Comparison of ENCODE assay signal across 17 mouse cellular contexts in genomic region chr12:110954351-110954991, GRCm38 (mm10). TPM values are rescaled to one million over a fixed set of nuclear protein-coding genes. Genes with fewer than 3 reads are reported as not detected.
DNase-seq lines count a peak whose midpoint lies in the region; ATAC-seq and TF ChIP-seq lines count a peak whose summit lies in the region.
"Had no signal": no experiment of that assay in that cellular context is flagged by ENCODE, and none has a peak within 500 bp of the region (broad histone marks: within the 10 kb centered on the region; RNA-seq: fewer than 3 reads in every experiment).

No protein-coding gene starts in this region.

- no peak overlapping the region for H3K4me3 ChIP-seq in MEL (ENCODE audit: control insufficient read depth in 1 of 2, insufficient read depth in 1 of 2, low read depth in 2 of 2, low read length in 2 of 2)
- H3K4me3 ChIP-seq in cerebellum, adult 2 months (replicated peaks; ENCODE audit: insufficient read depth, low read depth, low read length) = no peak overlapping the region
- no peak overlapping the region for H3K4me3 ChIP-seq in liver, embryonic 13.5 days (replicated peaks)
- H3K4me3 ChIP-seq: embryonic facial prominence, embryonic 12.5 days; heart, embryonic 15.5 days; hindbrain, embryonic 10.5 days; limb, embryonic 15.5 days had no signal

- WGBS in cerebellum, adult 2 months = 18% methylated on average over 4 of the region's 4 CpGs
- WGBS in liver, embryonic 13.5 days (ENCODE audit: insufficient replicate concordance) = 79% methylated on average over 4 of the region's 4 CpGs

- no peaks in the 10 kb centered on the region for H3K79me2 ChIP-seq in MEL (ENCODE audit: control insufficient read depth, insufficient read depth, low read length, poor library complexity)

- TF ChIP-seq EP300 in MEL (IDR thresholded peaks at IDR 0.05; ENCODE audit: low read depth in 1 of 2, low read length in 2 of 2) = peak in 1 of 2 experiments; percentile 42; a peak in 2 of 4 replicates

- no peaks in the 10 kb centered on the region for H3K27me3 ChIP-seq in MEL (ENCODE audit: control insufficient read depth in 1 of 2, insufficient read depth in 2 of 2, low read length in 2 of 2)
- no peaks in the 10 kb centered on the region for H3K27me3 ChIP-seq in cerebellum, adult 2 months (ENCODE audit: control insufficient read depth, insufficient read depth, low read length)
- no peaks in the 10 kb centered on the region for H3K27me3 ChIP-seq in liver, embryonic 13.5 days
- H3K27me3 ChIP-seq: embryonic facial prominence, embryonic 12.5 days; heart, embryonic 15.5 days; limb, embryonic 15.5 days had no signal

- ATAC-seq in liver, embryonic 13.5 days (ENCODE audit: low read depth) = no peak
- ATAC-seq: forebrain, embryonic 16.5 days had no signal

- TF ChIP-seq RAD21 in MEL (IDR thresholded peaks at IDR 0.05; ENCODE audit: low read depth, low read length) = no peak

- no peak for TF ChIP-seq POLR2A in MEL (IDR thresholded peaks at IDR 0.05; ENCODE audit: control insufficient read depth in 1 of 2, insufficient read depth in 1 of 2, low read depth in 1 of 2, low read length in 2 of 2, poor library complexity in 1 of 2)
- TF ChIP-seq POLR2A in cerebellum, adult 2 months (IDR thresholded peaks at IDR 0.05; ENCODE audit: borderline replicate concordance, insufficient read depth, low read length) = no peak

- H3K4me1 ChIP-seq in MEL (ENCODE audit: control insufficient read depth in 1 of 2, insufficient read depth in 2 of 2, low read length in 2 of 2) = peaks cover 15 to 25% of the 10 kb centered on the region in 2 experiments
- peaks cover 18% of the 10 kb centered on the region for H3K4me1 ChIP-seq in cerebellum, adult 2 months (ENCODE audit: control insufficient read depth, insufficient read depth, low read length)
- H3K4me1 ChIP-seq in liver, embryonic 13.5 days (replicated peaks) = peaks cover 44% of the 10 kb centered on the region
- H3K4me1 ChIP-seq: embryonic facial prominence, embryonic 12.5 days; hindbrain, embryonic 10.5 days; limb, embryonic 15.5 days had no signal

- intact Hi-C loops in heart, postnatal 25 days (cut with DNase I) = loop anchor here (10.0 kb wide), 1 partner anchor 1570 kb away; no protein-coding TSS in a partner anchor

- peak overlapping the region; percentile 46 for H3K27ac ChIP-seq in MEL (ENCODE audit: control insufficient read depth, low read depth, low read length)
- H3K27ac ChIP-seq in cerebellum, adult 2 months (ENCODE audit: insufficient read depth, low read length) = peak overlapping the region; percentile 51
- H3K27ac ChIP-seq in liver, embryonic 13.5 days = peak overlapping the region; percentile 90
- H3K27ac ChIP-seq: embryonic facial prominence, embryonic 12.5 days; heart, embryonic 15.5 days; hindbrain, embryonic 10.5 days; limb, embryonic 15.5 days had no signal

- no peaks in the 10 kb centered on the region for H3K9me3 ChIP-seq in MEL (replicated peaks; ENCODE audit: insufficient read depth, low read length)
- no peaks in the 10 kb centered on the region for H3K9me3 ChIP-seq in liver, embryonic 13.5 days (replicated peaks)
- H3K9me3 ChIP-seq: embryonic facial prominence, embryonic 12.5 days; heart, embryonic 15.5 days; hindbrain, embryonic 10.5 days; limb, embryonic 15.5 days had no signal

- peak; percentile 51 for DNase-seq in adrenal gland, adult 2 months
- DNase-seq in adrenal gland, adult 18-20 months (ENCODE audit: low spot score in 2 of 2) = no peak
- no peak for DNase-seq in MEL (ENCODE audit: low read depth, low spot score)
- peak; percentile 66 to 82 for DNase-seq in cerebellum, adult 2 months
- DNase-seq in liver, embryonic 13.5 days = no peak
- no peak for DNase-seq in testis, postnatal 10 days (ENCODE audit: low spot score)
- DNase-seq in thymus, postnatal 0 days (ENCODE audit: low spot score) = no peak
- no peak for DNase-seq in heart, postnatal 25 days (ENCODE audit: low spot score)
- DNase-seq: layer of hippocampus, postnatal 36 days; lung, postnatal 14 days; spleen, adult 18-20 months; thymus, postnatal 25 days had no signal

- no peak overlapping the region for H3K4me2 ChIP-seq in liver, embryonic 13.5 days
- H3K4me2 ChIP-seq: embryonic facial prominence, embryonic 12.5 days; heart, embryonic 15.5 days; limb, embryonic 15.5 days had no signal

- H3K9ac ChIP-seq in MEL (ENCODE audit: control insufficient read depth, low read depth, low read length, poor library complexity, severe bottlenecking) = no peak overlapping the region
- H3K9ac ChIP-seq in liver, embryonic 13.5 days = peak overlapping the region; percentile 41; the same call in 1 of the 2 replicates
- H3K9ac ChIP-seq: embryonic facial prominence, embryonic 12.5 days; heart, embryonic 15.5 days; limb, embryonic 15.5 days had no signal

- H3K36me3 ChIP-seq in MEL (ENCODE audit: control insufficient read depth in 1 of 2, insufficient read depth in 2 of 2, low read length in 2 of 2) = peaks cover 0 to 25% of the 10 kb centered on the region in 2 experiments; a peak in 2 of 4 replicates
- peaks cover 19% of the 10 kb centered on the region for H3K36me3 ChIP-seq in liver, embryonic 13.5 days

- TF ChIP-seq CTCF in MEL (IDR thresholded peaks at IDR 0.05 in 2 of 3, conservative IDR thresholded peaks at IDR 0.05 in 1 of 3; ENCODE audit: control insufficient read depth in 1 of 3, insufficient read depth in 1 of 3, low read depth in 2 of 3, low read length in 3 of 3, poor library complexity in 1 of 3, severe bottlenecking in 1 of 3) = no peak
- no peak for TF ChIP-seq CTCF in cerebellum, adult 2 months (IDR thresholded peaks at IDR 0.05; ENCODE audit: borderline replicate concordance, insufficient read depth, low read depth, low read length)

TF ChIP-seq in MEL, 35 proteins besides CTCF, POLR2A, EP300 and RAD21:
- TF ChIP-seq MYB (IDR thresholded peaks at IDR 0.05; ENCODE audit: low read depth, low read length) = no peak
- TF ChIP-seq ELF1 (IDR thresholded peaks at IDR 0.05; ENCODE audit: low read depth, low read length) = peak; percentile 18; the same call in 1 of the 2 replicates
- no peak for TF ChIP-seq MAZ (IDR thresholded peaks at IDR 0.05; ENCODE audit: low read depth, low read length)
- TF ChIP-seq MYC (IDR thresholded peaks at IDR 0.05; ENCODE audit: low read depth, low read length) = no peak
- no peak for TF ChIP-seq MAFK (IDR thresholded peaks at IDR 0.05; ENCODE audit: borderline replicate concordance, low read depth, low read length)

RNA-seq across cellular contexts. Expression of gene Ankrd9, which starts 24.4 kb away (rescaled TPM):
- 10 to 100 TPM; 30.4 to 42.7 TPM for total RNA-seq in adrenal gland, adult 2 months (2021)
- polyA plus RNA-seq in adrenal gland, adult 2 months (2012; rRNA removed) = 90.6 and 110 TPM in 2 replicates
- 10 to 100 TPM; 29.7 to 39.8 TPM for total RNA-seq in adrenal gland, adult 18-20 months (2021)
- total RNA-seq in MEL (2012; rRNA removed) = 17.8 and 26.0 TPM in 2 replicates
- 10 to 100 TPM in 1 of 2 experiments, not detected in 1; 13.8 TPM for polyA plus RNA-seq in MEL (2012; ENCODE audit: insufficient read depth in 1 of 2, insufficient read length in 2 of 2, low read depth in 1 of 2, low replicate concordance in 2 of 2, missing spikeins in 1 of 2)
- polyA plus RNA-seq in cerebellum, adult 2 months (2012; rRNA removed) = 53.3 and 54.8 TPM in 2 replicates
- 54.2 and 57.6 TPM in 2 replicates for polyA plus RNA-seq in liver, embryonic 13.5 days (2015; fragmentation: Nextera tagmentation; extraction: Ambion mirVana)
- polyA plus RNA-seq in thymus, postnatal 0 days (2015; fragmentation: Nextera tagmentation; extraction: Ambion mirVana) = 9.6 and 11.0 TPM in 2 replicates
- 10 to 100 TPM; 66.8 to 71.8 TPM for total RNA-seq in heart, postnatal 25 days (2021)

Comparison
In these comparisons a context has a peak if more than half of its experiments do, and no peak if none do; other contexts are left out.
1. DNase-seq: peak in adrenal gland, adult 2 months (single experiment) and cerebellum, adult 2 months (2 of 2); none in adrenal gland, adult 18-20 months (0 of 2), MEL (single experiment), liver, embryonic 13.5 days (single experiment), testis, postnatal 10 days (single experiment), thymus, postnatal 0 days (single experiment) and heart, postnatal 25 days (single experiment).
2. Peak in every context shown above with its lines, with median percentiles within 50 percentile points of each other: H3K27ac ChIP-seq.